Mouse (Mus musculus) small intestine, adult 2 months (tissue): ENCODE data around the gene Ugt1a7c.

ENCODE experiments used
- CTCF ChIP-seq: fragments of 200-500 bp; IDR thresholded peaks from 2 replicates; pipeline ENCODE4 v1.5.1; 2012; ENCODE audit warnings: low read depth, mild to moderate bottlenecking, control low read depth, inconsistent platforms, low read length, moderate library complexity, mixed read lengths; ENCODE audit not compliant: insufficient replicate concordance, insufficient read length; ENCODE audit errors: extremely low read depth
- POLR2A ChIP-seq: fragments of 200-500 bp; IDR thresholded peaks from 2 replicates; pipeline ENCODE4 v1.6.1; 2012; ENCODE audit warnings: low read depth, mild to moderate bottlenecking, control low read depth, inconsistent platforms, low read length, moderate library complexity

DNA sequence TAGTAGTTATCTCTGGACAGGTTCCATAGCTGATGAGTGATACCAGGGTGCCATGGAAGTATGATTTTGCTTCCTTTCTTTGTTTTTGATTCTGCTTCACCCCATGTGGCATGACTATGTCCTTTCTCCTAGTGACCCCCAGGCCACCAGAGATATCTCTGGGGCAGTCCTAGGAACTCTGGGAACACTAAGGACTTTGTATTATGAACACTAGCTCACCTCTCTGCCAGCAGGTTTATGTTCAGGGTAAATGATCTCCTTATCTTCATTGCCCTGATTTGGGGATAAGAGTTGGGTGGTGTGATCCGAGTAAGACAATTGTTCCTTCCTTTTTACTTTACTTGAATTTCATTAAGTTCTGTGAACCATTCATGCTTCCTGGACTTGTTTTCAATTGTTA is 8.7 kb upstream of the Ugt1a7c start:
- no peak for TF ChIP-seq POLR2A
- TF ChIP-seq CTCF: no peak
